Mouse (Mus musculus) liver, embryonic 14.5 days (tissue): ENCODE measurements around the gene Amer2.

Source experiments
- CTCF ChIP-seq: IDR thresholded peaks from 2 replicates; pipeline ENCODE4 v1.5.1; 2016; ENCODE audit warnings: antibody characterized with exemption, low read depth, control low read depth
- EP300 ChIP-seq: IDR thresholded peaks from 2 replicates; pipeline ENCODE4 v1.6.1; 2016; ENCODE audit warnings: antibody characterized with exemption, low read depth

DNA sequence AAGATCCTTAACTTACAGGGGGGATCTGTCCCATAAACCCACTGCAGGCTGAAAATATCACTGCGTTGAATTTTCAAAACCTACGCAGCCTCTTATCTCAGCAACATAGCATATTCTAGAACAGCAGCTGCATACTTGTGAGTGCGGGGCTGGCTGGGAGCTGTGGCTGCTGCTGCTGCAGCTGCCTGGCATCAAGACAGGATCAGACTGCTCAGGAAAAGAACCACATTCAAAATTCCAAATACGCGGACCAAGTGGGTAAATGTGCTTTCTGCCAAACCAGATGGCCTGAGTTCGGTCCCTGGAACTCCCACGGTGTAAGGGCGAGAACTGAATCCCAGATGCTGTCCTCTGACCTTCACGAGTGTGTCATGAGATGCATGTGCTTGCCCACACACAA, 34.3 kb downstream of the Amer2 start:
- TF ChIP-seq EP300 (no peak), CTCF (no peak)
